Mouse (Mus musculus) spleen, adult 2 months (tissue): ENCODE measurements around the gene Tmem144.

ENCODE experiments used
- CTCF ChIP-seq: fragments of 200-500 bp; IDR thresholded peaks from 2 replicates; pipeline ENCODE4 v1.5.1; 2011; ENCODE audit warnings: mild to moderate bottlenecking, inconsistent platforms; ENCODE audit not compliant: insufficient read depth, insufficient read length, insufficient replicate concordance; ENCODE audit errors: extremely low read depth
- POLR2A ChIP-seq: fragments of 200-500 bp; IDR thresholded peaks from 2 replicates; pipeline ENCODE4 v1.6.1; 2011; ENCODE audit warnings: low read depth, low read length, inconsistent platforms

- no peak for TF ChIP-seq POLR2A
- TF ChIP-seq CTCF = no peak
Measured at GRCm38 (mm10) chr3:79897534-79898370, 45.2 kb upstream of the Tmem144 start.
